Mouse (Mus musculus) regulatory T cell (primary cell): ENCODE measurements around the gene Bmi1.

ENCODE experiments used
- in situ Hi-C: fragments of 300-600 bp; cut with MboI, MseI; formaldehyde crosslinking; loops from one replicate; pipeline ENCODE4 v1.15.1; 2025; ENCODE audit warnings: high pct_unique_total_duplicates

Gene Bmi1

GRCm38 (mm10) chr2:18676936-18677491 lies at the start of gene Bmi1:
Gene Bmi1, plus strand, starts transcription at chr2:18677018.
- in situ Hi-C loops, result loop anchor here (5.0 kb wide), 1 partner anchor 75 kb away; no protein-coding TSS in a partner anchor

GRCm38 (mm10) chr2:18630547-18630946 lies 46.3 kb upstream of the Bmi1 start:
- in situ Hi-C loops, result no loop called here

GRCm38 (mm10) chr2:18635052-18635451 lies 41.8 kb upstream of the Bmi1 start:
- in situ Hi-C loops, result no loop called here

- in situ Hi-C loops, result no loop called here
Observed at GRCm38 (mm10) chr2:18648563-18648962, 28.3 kb upstream of the Bmi1 start.

- in situ Hi-C loops, result no loop called here
Observed at GRCm38 (mm10) chr2:18654821-18655220, 22.0 kb upstream of the Bmi1 start.

GRCm38 (mm10) chr2:18664003-18664402 lies 12.8 kb upstream of the Bmi1 start:
- in situ Hi-C loops, result no loop called here

- in situ Hi-C loops, result no loop called here
Observed at GRCm38 (mm10) chr2:18671041-18671440, 5.8 kb upstream of the Bmi1 start.

- in situ Hi-C loops, result no loop called here
Observed at GRCm38 (mm10) chr2:18672133-18672765, 4.6 kb upstream of the Bmi1 start, which contains the start of gene Commd3. Gene Commd3, plus strand, starts transcription at chr2:18672384.

- in situ Hi-C loops, result no loop called here
Observed at GRCm38 (mm10) chr2:18672766-18673164, 4.1 kb upstream of the Bmi1 start.

- in situ Hi-C loops, result no loop called here
Observed at GRCm38 (mm10) chr2:18673766-18674165, 3.1 kb upstream of the Bmi1 start.

GRCm38 (mm10) chr2:18674193-18674902 lies 2.5 kb upstream of the Bmi1 start:
- in situ Hi-C loops, result no loop called here

GRCm38 (mm10) chr2:18675681-18676456 lies 949 bp upstream of the Bmi1 start:
- in situ Hi-C loops, result loop anchor here (5.0 kb wide), 1 partner anchor 74 kb away; no protein-coding TSS in a partner anchor

- in situ Hi-C loops, result loop anchor here (5.0 kb wide), 1 partner anchor 74 kb away; no protein-coding TSS in a partner anchor
Observed at GRCm38 (mm10) chr2:18676457-18676935, 322 bp upstream of the Bmi1 start.

- in situ Hi-C loops, result loop anchor here (5.0 kb wide), 1 partner anchor 76 kb away; no protein-coding TSS in a partner anchor
Observed at GRCm38 (mm10) chr2:18677631-18678471, 1.0 kb downstream of the Bmi1 start.

- in situ Hi-C loops, result loop anchor here (5.0 kb wide), 2 partner anchors 77 to 622 kb away; partner anchors contain the start of gene Mllt10
Observed at GRCm38 (mm10) chr2:18679701-18680100, 2.9 kb downstream of the Bmi1 start.

- in situ Hi-C loops, result loop anchor here (5.0 kb wide), 1 partner anchor 623 kb away; the partner anchor contains the start of gene Mllt10
Observed at GRCm38 (mm10) chr2:18680501-18680900, 3.7 kb downstream of the Bmi1 start.

GRCm38 (mm10) chr2:18680961-18681360 lies 4.1 kb downstream of the Bmi1 start:
- in situ Hi-C loops, result loop anchor here (5.0 kb wide), 1 partner anchor 624 kb away; the partner anchor contains the start of gene Mllt10

GRCm38 (mm10) chr2:18684062-18684461 lies 7.2 kb downstream of the Bmi1 start:
- in situ Hi-C loops, result loop anchor here (5.0 kb wide), 1 partner anchor 627 kb away; the partner anchor contains the start of gene Mllt10

GRCm38 (mm10) chr2:18686386-18686785 lies 9.6 kb downstream of the Bmi1 start:
- in situ Hi-C loops, result no loop called here

GRCm38 (mm10) chr2:18686826-18687519 lies 10.2 kb downstream of the Bmi1 start:
- in situ Hi-C loops, result no loop called here
